Mouse (Mus musculus) olfactory bulb, adult 2 months (tissue): Measurements from ENCODE around the gene Fnip1.

Source experiments
- CTCF ChIP-seq: fragments of 200-500 bp; IDR thresholded peaks from 2 replicates; pipeline ENCODE4 v1.5.1; 2012; ENCODE audit warnings: low read depth, mild to moderate bottlenecking, low read length, moderate library complexity; ENCODE audit not compliant: insufficient read depth
- POLR2A ChIP-seq: fragments of 200-500 bp; IDR thresholded peaks from 2 replicates; pipeline ENCODE4 v1.6.1; 2012; ENCODE audit warnings: mild to moderate bottlenecking, low read depth, low read length, moderate library complexity; ENCODE audit not compliant: insufficient read depth

GRCm38 (mm10) chr11:54539031-54539430 lies 101.0 kb downstream of the Fnip1 start:
- TF ChIP-seq CTCF (no peak), POLR2A (no peak)
